Mouse (Mus musculus) MEL (cell line): ENCODE measurements at regions not wholly inside any gene's neighbourhood (a gene's known extent, or its start where the extent isn't known, plus 50 kb on each side); places are given as distances from the start of the nearest gene placed in this dataset.

Experiments
- DNase-seq: peaks from one replicate; pipeline ENCODE4 v3.0.0; 2011; ENCODE audit warnings: low read depth, low spot score
- H3K27ac ChIP-seq: 2 replicates; pipeline ENCODE4 v1.5.1; 2012; ENCODE audit warnings: low read depth, mild to moderate bottlenecking, control low read depth, low read length, moderate library complexity; ENCODE audit not compliant: control insufficient read depth
- H3K27me3 ChIP-seq, 2 experiments: fragments of 150-350 bp in 1 of 2; sonication (generic) in 1 of 2; 2 replicates each; pipeline ENCODE4 v1.6.1; 2012; ENCODE audit warnings: low read length in 2 of 2, mild to moderate bottlenecking in 2 of 2, improper control_type of control experiment in 1 of 2, moderate library complexity in 1 of 2; ENCODE audit not compliant: insufficient read depth in 2 of 2, control insufficient read depth in 1 of 2
- H3K36me3 ChIP-seq, 2 experiments: 2 replicates each; pipeline ENCODE4 v1.6.1; 2012 to 2014; ENCODE audit warnings: low read length in 2 of 2, improper control_type of control experiment in 1 of 2, inconsistent platforms in 1 of 2, mild to moderate bottlenecking in 1 of 2; ENCODE audit not compliant: insufficient read depth in 2 of 2, control insufficient read depth in 1 of 2
- H3K4me1 ChIP-seq, 2 experiments: fragments of 150-350 bp in 1 of 2; sonication (generic) in 1 of 2; 2 replicates each; pipeline ENCODE4 v1.6.1; 2012; ENCODE audit warnings: low read length in 2 of 2, improper control_type of control experiment in 1 of 2, mild to moderate bottlenecking in 1 of 2; ENCODE audit not compliant: insufficient read depth in 2 of 2, control insufficient read depth in 1 of 2
- H3K4me3 ChIP-seq, 2 experiments: fragments of 150-350 bp in 1 of 2; sonication (generic) in 1 of 2; 2 replicates each; pipeline ENCODE4 v1.5.1; 2012; ENCODE audit warnings: low read depth in 2 of 2, low read length in 2 of 2, mild to moderate bottlenecking in 2 of 2, moderate library complexity in 2 of 2, control low read depth in 1 of 2, improper control_type of control experiment in 1 of 2; ENCODE audit not compliant: control insufficient read depth in 1 of 2, insufficient read depth in 1 of 2
- H3K79me2 ChIP-seq: 2 replicates; pipeline ENCODE4 v1.6.1; 2012; ENCODE audit warnings: mild to moderate bottlenecking, low read length, moderate library complexity; ENCODE audit not compliant: control insufficient read depth, poor library complexity, insufficient read depth
- H3K9ac ChIP-seq: 2 replicates; pipeline ENCODE4 v1.6.1; 2012; ENCODE audit warnings: low read depth, mild to moderate bottlenecking, control low read depth, low read length, moderate library complexity; ENCODE audit not compliant: control insufficient read depth, poor library complexity, severe bottlenecking
- H3K9me3 ChIP-seq: fragments of 150-350 bp; sonication (generic); replicated peaks from 2 replicates; pipeline ENCODE4 v1.6.1; 2012; ENCODE audit warnings: mild to moderate bottlenecking, low read length, improper control_type of control experiment, moderate library complexity; ENCODE audit not compliant: insufficient read depth
- BHLHE40 ChIP-seq: IDR thresholded peaks from 2 replicates; pipeline ENCODE4 v1.6.1; 2012; ENCODE audit warnings: low read depth, mild to moderate bottlenecking, inconsistent platforms, low read length, improper control_type of control experiment, borderline replicate concordance
- CHD1 ChIP-seq: IDR thresholded peaks from 2 replicates; pipeline ENCODE4 v1.6.1; 2012; ENCODE audit warnings: low read depth, mild to moderate bottlenecking, inconsistent platforms, low read length, improper control_type of control experiment
- CHD2 ChIP-seq: IDR thresholded peaks from 2 replicates; pipeline ENCODE4 v1.6.1; 2011; ENCODE audit warnings: low read length, improper control_type of control experiment
- HCFC1 ChIP-seq: IDR thresholded peaks from 2 replicates; pipeline ENCODE4 v1.6.1; 2012; ENCODE audit warnings: low read depth, mild to moderate bottlenecking, inconsistent platforms, low read length, improper control_type of control experiment, moderate library complexity
- JUND ChIP-seq: IDR thresholded peaks from 2 replicates; pipeline ENCODE4 v1.6.1; 2011; ENCODE audit warnings: low read depth, mild to moderate bottlenecking, improper control_type of control experiment, low read length
- KAT2A ChIP-seq: conservative IDR thresholded peaks from 2 replicates; pipeline ENCODE4 v1.6.1; 2012; ENCODE audit warnings: low read depth, low read length, improper control_type of control experiment, inconsistent platforms
- MAX ChIP-seq: IDR thresholded peaks from 2 replicates; pipeline ENCODE4 v1.6.1; 2011; ENCODE audit warnings: low read length, improper control_type of control experiment
- MAZ ChIP-seq: IDR thresholded peaks from 2 replicates; pipeline ENCODE4 v1.6.1; 2012; ENCODE audit warnings: low read depth, mild to moderate bottlenecking, inconsistent platforms, low read length, improper control_type of control experiment
- MEF2A ChIP-seq: IDR thresholded peaks from 2 replicates; pipeline ENCODE4 v1.6.1; 2014; ENCODE audit warnings: low read depth, mild to moderate bottlenecking, inconsistent platforms, low read length, improper control_type of control experiment; ENCODE audit not compliant: poor library complexity, insufficient replicate concordance, severe bottlenecking; ENCODE audit errors: extremely low read depth
- MXI1 ChIP-seq: IDR thresholded peaks from 2 replicates; pipeline ENCODE4 v1.6.1; 2011; ENCODE audit warnings: mild to moderate bottlenecking, low read depth, low read length, improper control_type of control experiment
- MYB ChIP-seq: IDR thresholded peaks from 2 replicates; pipeline ENCODE4 v1.6.1; 2011; ENCODE audit warnings: mild to moderate bottlenecking, low read depth, low read length, improper control_type of control experiment
- MYC ChIP-seq: IDR thresholded peaks from 2 replicates; pipeline ENCODE4 v1.6.1; 2011; ENCODE audit warnings: low read depth, mild to moderate bottlenecking, low read length, improper control_type of control experiment, moderate library complexity
- NELFE ChIP-seq: IDR thresholded peaks from 2 replicates; pipeline ENCODE4 v1.6.1; 2011; ENCODE audit warnings: low read depth, low read length, improper control_type of control experiment
- NRF1 ChIP-seq: IDR thresholded peaks from 2 replicates; pipeline ENCODE4 v1.6.1; 2014; ENCODE audit warnings: low read depth, mild to moderate bottlenecking, inconsistent platforms, low read length, improper control_type of control experiment, moderate library complexity; ENCODE audit not compliant: poor library complexity, insufficient read depth, severe bottlenecking
- POLR2A ChIP-seq, 2 experiments: IDR thresholded peaks; 2 replicates each; pipeline ENCODE4 v1.6.1; 2011 to 2012; ENCODE audit warnings: low read length in 2 of 2, mild to moderate bottlenecking in 2 of 2, control low read depth in 1 of 2, improper control_type of control experiment in 1 of 2, low read depth in 1 of 2, moderate library complexity in 1 of 2; ENCODE audit not compliant: control insufficient read depth in 1 of 2, insufficient read depth in 1 of 2, poor library complexity in 1 of 2
- POLR2AphosphoS2 ChIP-seq: IDR thresholded peaks from 2 replicates; pipeline ENCODE4 v1.6.1; 2011; ENCODE audit warnings: low read length, improper control_type of control experiment
- POLR2AphosphoS5 ChIP-seq: IDR thresholded peaks from 2 replicates; pipeline ENCODE4 v1.6.1; 2012; ENCODE audit warnings: low read depth, borderline replicate concordance, mild to moderate bottlenecking, inconsistent platforms, low read length, moderate library complexity, mixed read lengths
- RAD21 ChIP-seq: IDR thresholded peaks from 2 replicates; pipeline ENCODE4 v1.6.1; 2011; ENCODE audit warnings: mild to moderate bottlenecking, low read depth, low read length, improper control_type of control experiment
- RCOR1 ChIP-seq: IDR thresholded peaks from 2 replicates; pipeline ENCODE4 v1.6.1; 2012; ENCODE audit warnings: low read depth, mild to moderate bottlenecking, inconsistent platforms, low read length, improper control_type of control experiment
- SIN3A ChIP-seq: IDR thresholded peaks from 2 replicates; pipeline ENCODE4 v1.6.1; 2012; ENCODE audit warnings: low read length, improper control_type of control experiment, inconsistent platforms
- SMC3 ChIP-seq: IDR thresholded peaks from 2 replicates; pipeline ENCODE4 v1.6.1; 2011; ENCODE audit warnings: low read depth, low read length, improper control_type of control experiment
- TBP ChIP-seq: IDR thresholded peaks from 2 replicates; pipeline ENCODE4 v1.8.0; 2011; ENCODE audit warnings: low read depth, low read length, improper control_type of control experiment
- UBTF ChIP-seq: IDR thresholded peaks from 2 replicates; pipeline ENCODE4 v1.6.1; 2012; ENCODE audit warnings: low read depth, mild to moderate bottlenecking, inconsistent platforms, low read length, improper control_type of control experiment, moderate library complexity, borderline replicate concordance; ENCODE audit not compliant: insufficient read depth
- USF2 ChIP-seq, 2 experiments: IDR thresholded peaks; 2 replicates each; pipeline ENCODE4 v1.6.1; 2011 to 2012; ENCODE audit warnings: improper control_type of control experiment in 2 of 2, low read length in 2 of 2, borderline replicate concordance in 1 of 2, inconsistent platforms in 1 of 2, low read depth in 1 of 2, mild to moderate bottlenecking in 1 of 2; ENCODE audit not compliant: insufficient read depth in 1 of 2
- ZC3H11A ChIP-seq: IDR thresholded peaks from 2 replicates; pipeline ENCODE4 v1.6.1; 2012; ENCODE audit warnings: low read depth, mild to moderate bottlenecking, inconsistent platforms, low read length, improper control_type of control experiment
- ZKSCAN1 ChIP-seq: IDR thresholded peaks from 2 replicates; pipeline ENCODE4 v1.6.1; 2012; ENCODE audit warnings: low read depth, mild to moderate bottlenecking, inconsistent platforms, low read length, improper control_type of control experiment, moderate library complexity
- ZNF384 ChIP-seq: IDR thresholded peaks from 2 replicates; pipeline ENCODE4 v1.6.1; 2012; ENCODE audit warnings: low read depth, mild to moderate bottlenecking, inconsistent platforms, low read length, improper control_type of control experiment

DNA sequence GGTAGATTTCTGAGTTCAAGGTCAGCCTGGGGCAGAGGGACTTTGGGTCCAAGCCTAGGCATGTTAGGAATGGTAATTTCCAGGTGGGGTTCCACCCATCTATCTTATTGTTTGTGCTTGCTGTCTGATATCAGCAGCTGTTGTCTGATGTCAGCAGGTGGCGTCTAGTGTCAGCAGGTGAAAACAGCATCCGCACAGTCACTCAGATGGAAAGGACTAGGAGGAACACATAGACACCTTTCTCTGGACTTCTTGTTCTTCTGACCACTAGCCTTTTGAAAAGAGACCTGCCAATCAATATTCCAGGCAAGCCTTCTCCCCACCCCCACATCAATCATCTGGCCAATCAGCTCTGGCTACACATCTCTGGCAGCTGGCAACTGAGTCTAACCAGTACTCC, 173.1 kb downstream of the Cdh26 start:
- no peaks in the 10 kb centered on the region for H3K27me3 ChIP-seq
- no peak for DNase-seq
- no peak overlapping the region for H3K4me3 ChIP-seq
- H3K4me1 ChIP-seq: no peaks in the 10 kb centered on the region
- H3K36me3 ChIP-seq: no peaks in the 10 kb centered on the region
- H3K79me2 ChIP-seq: no peaks in the 10 kb centered on the region
- no peak overlapping the region for H3K9ac ChIP-seq
- no peak overlapping the region for H3K27ac ChIP-seq
- H3K9me3 ChIP-seq: no peaks in the 10 kb centered on the region
- no peak for TF ChIP-seq NRF1
- no peak for TF ChIP-seq HCFC1
- TF ChIP-seq MXI1: no peak
- no peak for TF ChIP-seq ZC3H11A
- TF ChIP-seq NELFE: no peak
- TF ChIP-seq BHLHE40: no peak
- no peak for TF ChIP-seq SIN3A
- no peak for TF ChIP-seq RCOR1
- TF ChIP-seq ZNF384: no peak
- TF ChIP-seq SMC3: no peak
- no peak for TF ChIP-seq MEF2A
- TF ChIP-seq MYB: no peak
- TF ChIP-seq UBTF: no peak
- no peak for TF ChIP-seq CHD2
- no peak for TF ChIP-seq POLR2AphosphoS5

DNA sequence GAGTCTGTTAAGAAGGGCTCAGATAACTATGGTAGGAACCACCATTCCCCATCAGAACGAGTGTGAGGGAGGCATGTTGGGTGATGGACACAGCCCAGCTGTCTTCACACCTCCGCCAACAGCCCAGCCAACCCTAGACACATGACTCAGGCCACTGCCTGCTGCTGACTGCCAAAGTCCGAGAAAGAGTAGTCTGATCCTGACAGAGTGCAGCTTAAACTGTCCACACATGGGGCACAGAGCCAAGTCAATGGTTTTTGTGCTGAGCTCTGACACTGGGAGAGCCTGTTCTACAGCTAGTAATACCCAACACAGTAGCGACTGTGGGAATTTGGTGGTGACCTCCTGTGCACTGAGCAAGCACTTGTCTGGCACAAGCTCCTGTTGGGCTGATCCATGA, 176.4 kb downstream of the Cdh26 start:
- no peak for DNase-seq
- TF ChIP-seq MAX (no peak), NELFE (no peak), CHD1 (no peak), KAT2A (no peak), RAD21 (no peak), USF2 (IDR thresholded peaks at IDR 0.05; ENCODE audit: borderline replicate concordance in 1 of 2, insufficient read depth in 1 of 2, low read depth in 1 of 2, low read length in 2 of 2) (no peak), POLR2AphosphoS2 (no peak), CHD2 (no peak), MAZ (no peak), NRF1 (no peak), ZKSCAN1 (no peak), JUND (no peak), POLR2AphosphoS5 (no peak), TBP (no peak), POLR2A (IDR thresholded peaks at IDR 0.05; ENCODE audit: control insufficient read depth in 1 of 2, insufficient read depth in 1 of 2, low read depth in 1 of 2, low read length in 2 of 2, poor library complexity in 1 of 2) (no peak), MYC (no peak), UBTF (no peak), MXI1 (no peak)
- TF ChIP-seq, all 39 proteins: peak for 0
- Histone ChIP-seq H3K9ac (no peak overlapping the region), H3K9me3 (no peaks in the 10 kb centered on the region), H3K36me3 (no peaks in the 10 kb centered on the region), H3K27ac (no peak overlapping the region), H3K4me1 (no peaks in the 10 kb centered on the region), H3K27me3 (no peaks in the 10 kb centered on the region), H3K79me2 (no peaks in the 10 kb centered on the region), H3K4me3 (no peak overlapping the region)
